Mouse (Mus musculus) limb, embryonic 11.5 days (tissue): ENCODE results near the gene Gpd2. TPM values are rescaled to one million over a fixed set of nuclear protein-coding genes. Genes with fewer than 3 reads are reported as not detected.

Source experiments
- ATAC-seq: fragments of 200-750 bp; cut with Nextera tagmentation; 2 replicates; pipeline ENCODE4 v1.8.0; 2017; ENCODE audit warnings: low read depth; ENCODE audit not compliant: insufficient number of reproducible peaks, low FRiP score, low TSS enrichment
- DNase-seq: peaks from one replicate; pipeline ENCODE4 v3.0.0-alpha.2; 2015; ENCODE audit warnings: low spot score
- H3K27ac ChIP-seq: fragments of 300-500 bp; sonication (generic); replicated peaks from 2 replicates; pipeline ENCODE4 v1.5.1; 2014; ENCODE audit warnings: low read depth, mild to moderate bottlenecking, low read length
- H3K27me3 ChIP-seq: fragments of 300-500 bp; sonication (generic); 2 replicates; pipeline ENCODE4 v1.6.1; 2014; ENCODE audit warnings: mild to moderate bottlenecking, low read length, mixed read lengths; ENCODE audit not compliant: control insufficient read depth, insufficient read depth
- H3K36me3 ChIP-seq: fragments of 300-500 bp; sonication (generic); 2 replicates; pipeline ENCODE4 v1.6.1; 2014; ENCODE audit warnings: mild to moderate bottlenecking, low read length, moderate library complexity, mixed read lengths; ENCODE audit not compliant: control insufficient read depth, insufficient read depth
- H3K4me1 ChIP-seq: fragments of 300-500 bp; sonication (generic); 2 replicates; pipeline ENCODE4 v1.6.1; 2014; ENCODE audit warnings: low read length, mixed read lengths; ENCODE audit not compliant: control insufficient read depth, insufficient read depth
- H3K4me2 ChIP-seq: fragments of 300-500 bp; sonication (generic); 2 replicates; pipeline ENCODE4 v1.6.1; 2014; ENCODE audit warnings: low read depth, mild to moderate bottlenecking, moderate library complexity; ENCODE audit not compliant: severe bottlenecking
- H3K4me3 ChIP-seq: fragments of 300-500 bp; sonication (generic); 2 replicates; pipeline ENCODE4 v1.5.1; 2014; ENCODE audit warnings: low read depth, low read length
- H3K9ac ChIP-seq: fragments of 300-500 bp; sonication (generic); 2 replicates; pipeline ENCODE4 v1.6.1; 2014; ENCODE audit warnings: mild to moderate bottlenecking, low read length
- H3K9me3 ChIP-seq: fragments of 300-500 bp; sonication (generic); 2 replicates; pipeline ENCODE4 v1.6.1; 2016; ENCODE audit warnings: low read length; ENCODE audit not compliant: control insufficient read depth
- WGBS: fragments of 180-500 bp; shearing (Covaris S2); extraction: QIAGEN DNeasy Blood & Tissue Kit; methylation state at CpG from one replicate; pipeline ENCODE4 v1.1.7; 2014; 5-methylcytosine and 5-hydroxymethylcytosine counted together
- polyA plus RNA-seq: library from polyadenylated mRNA; unstranded; fragments of >200 nt; fragmentation: Nextera tagmentation; extraction: Ambion mirVana; gene quantifications from 2 replicates; pipeline ENCODE4 v1.2.1, GENCODE M21; 2014

Gpd2 gene
- 15.9 and 19.1 TPM in 2 replicates for polyA plus RNA-seq

DNA sequence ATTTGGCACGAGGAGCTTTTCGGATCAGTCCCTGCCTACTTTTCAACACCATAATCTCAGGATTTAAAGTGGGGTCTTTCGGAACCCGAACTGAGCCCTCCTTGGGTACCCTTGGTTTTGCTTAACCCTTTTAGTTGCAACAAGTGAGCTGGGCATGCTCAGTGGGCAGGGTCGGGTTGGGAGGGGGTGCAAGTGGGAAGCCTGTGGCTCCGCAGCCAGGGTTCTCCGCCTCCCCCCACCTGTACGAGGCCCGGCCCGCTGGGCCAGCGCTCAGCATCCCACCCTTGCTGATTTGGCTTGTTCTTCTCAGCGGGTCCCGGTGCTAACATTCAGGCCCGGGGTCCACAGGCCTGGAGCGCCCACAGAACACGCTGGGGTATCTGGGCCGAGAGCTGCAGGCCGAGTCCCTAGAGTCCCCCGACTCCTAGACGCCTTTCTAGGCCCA is at the start of gene Gpd2:
Gpd2 (plus strand) TSS at position 161 of the 445 bp plus-strand sequence.
- no peaks in the 10 kb centered on the region for H3K36me3 ChIP-seq
- 7% methylated on average over 20 of the region's 20 CpGs for WGBS
- no peaks in the 10 kb centered on the region for H3K4me1 ChIP-seq
- H3K9ac ChIP-seq = peak within 1 kb of the TSS; percentile 79
- peak within 1 kb of the TSS; percentile 92 for H3K4me2 ChIP-seq
- H3K27me3 ChIP-seq = no peaks in the 10 kb centered on the region
- peak within 1 kb of the TSS; percentile 47; the same call in 1 of the 2 replicates for H3K27ac ChIP-seq
- H3K9me3 ChIP-seq = no peaks in the 10 kb centered on the region
- peak within 1 kb of the TSS; percentile 76 for H3K4me3 ChIP-seq
- ATAC-seq (peak; percentile 29), DNase-seq (no peak)

DNA sequence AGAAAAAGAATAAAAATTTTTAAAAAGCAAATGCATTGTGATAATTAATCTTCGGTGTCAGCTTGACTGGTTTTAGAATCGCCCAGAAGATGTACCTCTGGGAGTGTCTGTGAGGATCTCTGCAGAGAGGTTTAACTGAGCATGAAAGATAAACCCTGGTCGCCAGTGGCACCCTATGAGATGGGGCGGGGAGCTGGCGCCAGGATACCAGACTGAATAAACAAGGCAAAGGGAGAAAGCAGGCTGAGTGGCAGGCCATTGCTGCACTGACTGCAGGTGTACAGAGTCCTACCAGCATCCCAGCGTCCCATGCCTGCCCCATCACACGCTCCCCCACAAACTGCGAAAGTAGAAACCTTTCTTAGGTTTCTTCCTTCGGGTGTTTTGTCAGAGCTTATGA is 49.2 kb upstream of the Gpd2 start:
- no peak for ATAC-seq
- Histone ChIP-seq H3K9ac (no peak overlapping the region), H3K36me3 (no peaks in the 10 kb centered on the region), H3K4me2 (no peak overlapping the region), H3K27ac (no peak overlapping the region), H3K27me3 (no peaks in the 10 kb centered on the region), H3K4me1 (no peaks in the 10 kb centered on the region), H3K9me3 (no peaks in the 10 kb centered on the region), H3K4me3 (no peak overlapping the region)
- DNase-seq = no peak
- WGBS = 75% methylated on average over 9 of the region's 9 CpGs

DNA sequence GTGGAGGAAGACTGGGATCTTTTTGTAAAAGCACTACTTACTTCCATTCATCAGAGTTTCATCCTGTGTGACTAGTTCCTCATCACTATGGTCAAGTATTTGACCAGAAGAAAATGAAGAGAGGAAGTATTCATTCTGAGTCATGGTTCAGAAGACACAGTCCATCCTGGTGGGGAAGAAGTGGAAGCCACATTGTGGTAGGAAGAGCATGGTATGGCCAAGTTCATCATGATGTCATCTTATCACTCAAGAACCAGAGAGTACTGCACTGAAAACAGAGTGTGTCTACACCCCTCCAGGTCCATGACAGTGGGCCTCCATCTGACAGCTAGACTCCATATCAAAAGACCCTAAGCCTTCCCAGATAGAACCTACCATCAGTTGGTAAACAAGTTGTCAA is 46.6 kb upstream of the Gpd2 start:
- ATAC-seq = no peak

DNA sequence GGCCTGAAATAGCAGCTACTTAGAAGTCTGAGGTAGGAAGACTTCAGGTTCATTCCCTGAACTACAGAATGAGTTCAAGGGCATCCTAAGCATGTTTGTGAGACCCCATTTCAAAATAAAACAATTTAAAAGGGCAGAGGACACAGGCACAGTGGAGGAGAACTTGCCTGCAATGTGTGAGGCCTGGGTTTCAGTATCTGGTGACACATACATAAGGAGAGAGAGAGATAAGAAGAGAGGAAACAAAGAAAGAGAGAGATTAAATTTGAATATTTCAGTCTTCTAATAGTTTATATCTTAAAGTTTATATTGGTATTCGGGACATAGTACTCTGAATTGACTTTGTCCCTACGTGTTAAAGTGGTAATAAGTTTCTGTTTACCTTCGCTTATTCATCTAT is 38.4 kb upstream of the Gpd2 start:
- Histone ChIP-seq H3K4me3 (no peak overlapping the region), H3K27ac (no peak overlapping the region), H3K9ac (no peak overlapping the region), H3K27me3 (no peaks in the 10 kb centered on the region), H3K36me3 (no peaks in the 10 kb centered on the region), H3K4me2 (no peak overlapping the region), H3K4me1 (no peaks in the 10 kb centered on the region), H3K9me3 (no peaks in the 10 kb centered on the region)
- DNase-seq = no peak
- 88% methylated on average over 3 of the region's 3 CpGs for WGBS
- no peak for ATAC-seq

More for the DNA sequence above, 46.6 kb upstream of the Gpd2 start:
- Histone ChIP-seq H3K36me3 (no peaks in the 10 kb centered on the region), H3K4me1 (no peaks in the 10 kb centered on the region), H3K27ac (no peak overlapping the region), H3K9ac (no peak overlapping the region), H3K4me3 (no peak overlapping the region), H3K4me2 (no peak overlapping the region), H3K27me3 (no peaks in the 10 kb centered on the region), H3K9me3 (no peaks in the 10 kb centered on the region)
- no peak for DNase-seq

DNA sequence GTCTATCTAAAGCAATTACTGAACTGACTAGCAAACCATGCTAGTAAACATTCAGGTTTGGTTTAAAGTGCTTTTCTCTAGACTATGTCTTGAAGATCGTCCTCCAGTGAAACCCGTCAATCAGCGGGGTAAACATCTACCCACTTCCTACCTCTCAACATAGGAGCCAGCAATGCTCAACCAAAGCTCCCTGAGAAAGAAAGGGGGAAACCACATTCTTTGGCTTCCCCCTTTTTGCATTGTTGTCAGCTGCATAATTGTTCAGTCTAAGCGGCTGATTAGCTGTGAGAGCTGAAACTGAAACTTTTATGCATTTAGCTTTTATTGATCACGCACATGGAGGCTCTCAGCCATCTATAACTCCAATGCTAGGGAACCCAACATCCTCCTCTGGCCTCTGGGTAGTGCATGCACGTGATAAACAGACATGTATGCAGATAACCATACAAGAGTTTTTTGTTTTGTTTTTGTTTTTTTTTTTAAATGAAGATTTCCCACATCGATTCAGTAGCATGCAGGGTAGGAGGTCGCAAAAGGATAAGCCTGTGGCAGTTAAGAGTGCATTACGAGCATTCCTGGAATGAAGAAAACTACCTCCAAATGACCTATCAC is 28.9 kb upstream of the Gpd2 start:
- Histone ChIP-seq H3K4me2 (no peak overlapping the region), H3K9ac (no peak overlapping the region), H3K9me3 (no peaks in the 10 kb centered on the region), H3K36me3 (no peaks in the 10 kb centered on the region), H3K4me1 (no peaks in the 10 kb centered on the region), H3K27me3 (no peaks in the 10 kb centered on the region), H3K27ac (no peak overlapping the region), H3K4me3 (no peak overlapping the region)
- WGBS = 91% methylated on average over 9 of the region's 9 CpGs
- ATAC-seq = no peak
- no peak for DNase-seq

DNA sequence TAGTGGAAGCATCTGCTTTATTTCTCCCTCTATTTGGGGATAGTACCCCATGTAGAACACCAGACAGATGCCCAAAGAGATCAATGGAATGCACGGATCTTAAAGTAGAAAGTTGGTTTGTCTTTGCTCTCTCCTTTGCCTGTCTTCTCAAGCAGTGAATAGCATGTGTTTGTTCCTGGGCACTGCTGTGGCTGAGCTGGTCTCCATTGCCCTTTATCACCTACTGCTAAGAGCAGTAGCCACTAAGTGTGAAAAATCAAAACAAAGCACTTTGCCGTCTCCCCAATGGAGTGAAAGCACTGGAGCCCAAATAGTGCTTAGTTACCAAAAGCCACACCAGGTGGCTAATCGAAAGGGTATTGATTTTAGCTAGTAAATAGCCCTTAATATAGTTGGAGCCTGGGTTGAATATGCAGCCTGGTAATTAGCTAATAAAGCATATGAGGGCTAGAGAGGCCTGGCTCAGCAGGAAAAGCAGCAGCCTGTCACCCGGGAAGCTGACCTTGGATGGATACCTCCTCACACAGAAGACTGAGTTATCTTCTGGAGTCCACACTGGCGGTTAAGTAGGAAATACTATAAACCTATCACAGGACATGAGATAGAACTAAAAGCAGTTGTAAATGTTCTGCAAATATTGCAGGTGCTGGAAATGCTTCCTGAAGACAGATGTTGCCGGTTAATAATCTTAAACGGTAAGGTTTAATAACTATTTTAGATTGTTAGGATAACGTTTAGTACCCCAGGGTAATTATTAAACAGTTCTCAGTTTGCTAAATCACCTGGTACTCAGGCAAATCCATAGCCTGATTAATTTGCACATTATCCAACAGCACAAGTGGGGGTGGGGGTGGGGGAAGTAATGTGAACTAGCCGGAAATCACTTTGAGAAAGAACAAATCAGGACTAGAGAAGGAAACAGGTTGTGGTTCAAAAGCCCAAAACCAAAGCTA is 26.1 kb upstream of the Gpd2 start:
- DNase-seq (no peak), ATAC-seq (no peak)
- Histone ChIP-seq H3K4me2 (no peak overlapping the region), H3K27ac (no peak overlapping the region), H3K9me3 (no peaks in the 10 kb centered on the region), H3K9ac (no peak overlapping the region), H3K27me3 (no peaks in the 10 kb centered on the region), H3K4me3 (no peak overlapping the region), H3K36me3 (no peaks in the 10 kb centered on the region), H3K4me1 (no peaks in the 10 kb centered on the region)
- 46% methylated on average over 9 of the region's 9 CpGs for WGBS

DNA sequence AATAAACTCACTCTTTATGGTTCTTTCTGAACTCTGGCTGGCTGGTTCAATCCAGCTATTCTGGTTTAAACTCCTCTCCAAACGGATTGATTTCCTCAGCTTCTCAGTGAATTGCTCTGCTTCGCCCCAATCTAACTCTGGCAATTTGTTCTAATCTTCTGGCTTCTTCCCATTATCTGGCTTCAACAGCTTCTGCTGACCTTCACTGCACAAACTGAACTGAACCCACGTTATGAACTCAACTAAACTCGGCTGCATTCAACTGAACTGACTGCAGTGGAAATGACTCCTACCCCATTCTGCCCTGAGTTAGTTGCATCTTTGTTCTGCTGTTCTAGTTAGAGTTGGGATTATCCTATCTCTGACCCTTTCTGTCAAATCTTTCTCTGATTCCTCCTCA is 24.1 kb upstream of the Gpd2 start:
- H3K27ac ChIP-seq = no peak overlapping the region
- H3K4me3 ChIP-seq = no peak overlapping the region
- no peaks in the 10 kb centered on the region for H3K36me3 ChIP-seq
- no peaks in the 10 kb centered on the region for H3K27me3 ChIP-seq
- 90% methylated on average over 4 of the region's 4 CpGs for whole genome bisulfite sequencing
- no peak for ATAC-seq
- DNase-seq = no peak
- H3K4me2 ChIP-seq = no peak overlapping the region
- no peaks in the 10 kb centered on the region for H3K9me3 ChIP-seq
- H3K4me1 ChIP-seq = no peaks in the 10 kb centered on the region
- no peak overlapping the region for H3K9ac ChIP-seq

DNA sequence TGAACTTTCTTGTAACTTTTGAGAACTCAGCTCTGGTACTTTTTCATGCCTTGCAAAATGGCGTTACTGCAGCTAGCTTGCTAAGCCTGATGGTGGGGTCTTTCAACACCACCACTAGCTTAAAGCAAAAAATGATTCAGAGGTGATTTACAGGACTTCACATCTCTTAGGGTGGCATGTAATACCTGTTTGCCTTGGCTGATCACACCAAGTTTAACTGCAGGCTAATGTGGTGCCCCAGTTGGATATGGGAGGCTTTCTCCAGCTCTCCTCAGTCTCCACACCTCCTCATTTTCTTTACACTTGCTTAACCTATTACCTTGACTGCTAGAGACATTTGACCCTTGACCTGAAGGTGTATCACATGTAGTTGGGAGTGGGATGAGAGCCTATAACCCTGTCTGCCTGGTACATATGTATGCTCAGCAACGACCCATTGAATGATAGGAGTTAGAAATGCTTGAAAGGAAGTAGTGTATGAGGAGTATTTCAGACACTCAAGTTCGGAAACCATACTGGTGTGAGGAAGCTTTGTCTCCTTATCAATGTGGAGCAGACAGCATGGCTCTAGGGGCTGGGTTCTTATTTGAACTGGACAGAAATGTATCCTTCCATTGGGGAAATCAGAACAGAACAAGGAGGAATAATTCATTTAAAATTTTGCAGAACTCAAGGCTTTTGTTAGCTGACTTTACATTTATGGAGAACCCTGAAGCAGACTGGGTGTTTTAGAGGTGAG is 14.0 kb upstream of the Gpd2 start:
- H3K9ac ChIP-seq = no peak overlapping the region
- no peaks in the 10 kb centered on the region for H3K36me3 ChIP-seq
- no peak overlapping the region for H3K4me2 ChIP-seq
- H3K27ac ChIP-seq = no peak overlapping the region
- WGBS = 73% methylated on average over 3 of the region's 3 CpGs
- DNase-seq (no peak), ATAC-seq (no peak)
- H3K4me1 ChIP-seq = no peaks in the 10 kb centered on the region
- no peaks in the 10 kb centered on the region for H3K9me3 ChIP-seq
- no peaks in the 10 kb centered on the region for H3K27me3 ChIP-seq
- H3K4me3 ChIP-seq = no peak overlapping the region
